Mouse (Mus musculus) heart, embryonic 11.5 days (tissue): ENCODE measurements at regions not wholly inside any gene's neighbourhood (a gene's known extent, or its start where the extent isn't known, plus 50 kb on each side); places are given as distances from the start of the nearest gene placed in this dataset.

Source experiments
- ATAC-seq: fragments of 200-750 bp; cut with Nextera tagmentation; replicated peaks from 2 replicates; pipeline ENCODE4 v1.8.0; 2017; ENCODE audit warnings: moderate library complexity; ENCODE audit not compliant: insufficient number of reproducible peaks, low FRiP score, low TSS enrichment
- H3K27ac ChIP-seq: fragments of 300-500 bp; sonication (generic); 2 replicates; pipeline ENCODE4 v1.5.1; 2014; ENCODE audit warnings: mild to moderate bottlenecking, low read depth, low read length
- H3K27me3 ChIP-seq: fragments of 300-500 bp; sonication (generic); 2 replicates; pipeline ENCODE4 v1.6.1; 2014; ENCODE audit warnings: mild to moderate bottlenecking, low read length, mixed read lengths; ENCODE audit not compliant: control insufficient read depth, insufficient read depth
- H3K36me3 ChIP-seq: fragments of 300-500 bp; sonication (generic); 2 replicates; pipeline ENCODE4 v1.6.1; 2014; ENCODE audit warnings: mild to moderate bottlenecking, low read length, moderate library complexity, mixed read lengths; ENCODE audit not compliant: control insufficient read depth, insufficient read depth
- H3K4me1 ChIP-seq: fragments of 300-500 bp; sonication (generic); 2 replicates; pipeline ENCODE4 v1.6.1; 2014; ENCODE audit warnings: low read length; ENCODE audit not compliant: control insufficient read depth, insufficient read depth
- H3K4me2 ChIP-seq: fragments of 300-500 bp; sonication (generic); 2 replicates; pipeline ENCODE4 v1.6.1; 2014; ENCODE audit warnings: mild to moderate bottlenecking, moderate library complexity
- H3K4me3 ChIP-seq: fragments of 300-500 bp; sonication (generic); 2 replicates; pipeline ENCODE4 v1.5.1; 2014; ENCODE audit warnings: low read depth, low read length
- H3K9ac ChIP-seq: fragments of 300-500 bp; sonication (generic); 2 replicates; pipeline ENCODE4 v1.6.1; 2014; ENCODE audit warnings: mild to moderate bottlenecking, low read depth, low read length, moderate library complexity
- H3K9me3 ChIP-seq: fragments of 300-500 bp; sonication (generic); replicated peaks from 2 replicates; pipeline ENCODE4 v1.6.1; 2016; ENCODE audit warnings: low read length; ENCODE audit not compliant: control insufficient read depth
- WGBS: fragments of 180-500 bp; shearing (Covaris S2); extraction: QIAGEN DNeasy Blood & Tissue Kit; methylation state at CpG from one replicate; pipeline ENCODE4 v1.1.7; 2014; ENCODE audit not compliant: insufficient replicate concordance; 5-methylcytosine and 5-hydroxymethylcytosine counted together

DNA sequence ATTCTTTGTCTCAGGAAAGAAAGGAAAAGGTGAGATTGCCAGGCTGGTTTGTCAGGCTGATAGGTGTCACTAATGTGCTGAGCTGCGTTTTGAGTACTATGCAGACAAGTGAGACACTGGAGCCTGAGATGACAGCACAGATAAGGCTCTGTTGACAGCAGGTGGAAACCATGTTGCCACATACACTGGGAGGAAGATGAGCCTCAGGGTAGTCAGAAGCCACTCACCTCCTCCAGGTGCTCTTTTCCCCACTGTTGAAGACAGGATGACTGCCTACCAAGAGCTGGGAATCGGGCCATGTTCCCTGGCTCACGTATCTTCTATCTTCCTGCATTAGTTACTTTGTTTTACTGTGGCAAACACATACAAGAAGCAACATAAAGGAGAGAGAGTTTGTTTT, 418.3 kb downstream of the Tmem114 start:
- no peak overlapping the region for H3K4me3 ChIP-seq
- WGBS, result 53% methylated on average over 3 of the region's 3 CpGs
- H3K27ac ChIP-seq, result no peak overlapping the region
- no peaks in the 10 kb centered on the region for H3K9me3 ChIP-seq
- 0 out of 2 replicates have a peak, but pooled peaks cover 2% of the 10 kb centered on the region for H3K4me1 ChIP-seq
- no peaks in the 10 kb centered on the region for H3K27me3 ChIP-seq
- no peak overlapping the region for H3K9ac ChIP-seq
- H3K4me2 ChIP-seq, result no peak overlapping the region
- ATAC-seq, result no peak
- H3K36me3 ChIP-seq, result no peaks in the 10 kb centered on the region

DNA sequence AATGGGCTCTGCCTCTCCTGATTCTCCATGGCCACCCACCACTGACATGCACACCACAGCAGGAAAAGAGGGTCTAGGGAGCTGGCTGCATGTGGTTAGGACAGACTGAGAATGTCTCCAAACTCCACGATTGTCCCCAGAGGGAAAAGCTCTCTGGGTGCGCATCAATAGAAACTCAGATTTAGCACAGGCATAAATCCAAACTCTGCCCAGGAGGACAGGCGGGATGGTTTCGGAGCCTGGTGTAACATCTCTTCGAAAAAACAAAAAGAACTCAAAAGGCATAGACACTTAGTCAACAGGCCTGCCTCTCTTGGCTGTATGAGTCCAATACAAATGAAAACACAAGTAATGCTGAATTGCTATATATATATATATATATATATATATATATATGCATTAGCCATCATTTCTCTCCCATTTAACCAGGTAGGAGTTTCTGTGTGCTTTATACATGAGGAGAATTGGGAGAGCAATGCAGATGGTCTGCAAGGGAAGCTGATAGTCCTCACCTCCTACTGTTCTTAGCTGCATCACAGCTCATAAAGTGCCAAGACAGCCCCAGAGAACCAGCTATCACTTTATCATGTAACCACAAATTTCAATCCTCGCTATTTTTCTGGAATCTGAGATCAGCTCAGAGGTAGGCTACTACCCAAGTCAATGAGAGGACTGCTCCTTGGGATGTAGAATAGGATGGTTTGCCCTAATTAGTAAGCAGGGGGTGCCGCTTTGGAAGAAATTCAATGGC, 422.4 kb downstream of the Tmem114 start:
- Histone ChIP-seq H3K27ac (no peak overlapping the region), H3K4me2 (no peak overlapping the region), H3K9ac (no peak overlapping the region), H3K27me3 (no peaks in the 10 kb centered on the region), H3K4me1 (0 out of 2 replicates have a peak, but pooled peaks cover 2% of the 10 kb centered on the region), H3K9me3 (no peaks in the 10 kb centered on the region), H3K4me3 (no peak overlapping the region), H3K36me3 (no peaks in the 10 kb centered on the region)
- WGBS, result 80% methylated on average over 7 of the region's 7 CpGs
- ATAC-seq, result no peak

DNA sequence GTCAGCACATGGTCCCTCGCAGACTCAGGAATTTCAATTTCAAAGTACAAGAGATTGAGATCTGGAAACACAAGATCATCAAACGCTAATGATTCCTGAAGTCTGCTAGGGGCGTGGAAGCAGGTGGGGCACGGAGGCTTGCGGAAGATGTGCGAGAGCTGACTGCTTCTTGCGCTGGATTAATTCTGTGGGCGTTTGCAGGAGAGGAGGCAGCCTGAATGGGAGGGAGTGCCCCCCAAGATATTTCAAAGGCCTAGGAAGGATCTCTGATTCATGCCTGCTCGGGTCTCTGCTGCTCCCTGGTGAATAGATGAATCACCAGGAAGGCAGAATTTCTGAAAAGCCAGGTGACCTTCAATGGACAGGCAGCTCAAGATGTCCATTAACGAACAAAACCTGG, 442.1 kb downstream of the Tmem114 start:
- no peak for ATAC-seq
- WGBS, result 56% methylated on average over 10 of the region's 10 CpGs
- H3K9me3 ChIP-seq, result no peaks in the 10 kb centered on the region
- no peak overlapping the region for H3K4me2 ChIP-seq
- no peaks in the 10 kb centered on the region for H3K36me3 ChIP-seq
- no peak overlapping the region for H3K4me3 ChIP-seq
- H3K4me1 ChIP-seq, result no peaks in the 10 kb centered on the region
- H3K9ac ChIP-seq, result no peak overlapping the region
- H3K27ac ChIP-seq, result no peak overlapping the region
- no peaks in the 10 kb centered on the region for H3K27me3 ChIP-seq

DNA sequence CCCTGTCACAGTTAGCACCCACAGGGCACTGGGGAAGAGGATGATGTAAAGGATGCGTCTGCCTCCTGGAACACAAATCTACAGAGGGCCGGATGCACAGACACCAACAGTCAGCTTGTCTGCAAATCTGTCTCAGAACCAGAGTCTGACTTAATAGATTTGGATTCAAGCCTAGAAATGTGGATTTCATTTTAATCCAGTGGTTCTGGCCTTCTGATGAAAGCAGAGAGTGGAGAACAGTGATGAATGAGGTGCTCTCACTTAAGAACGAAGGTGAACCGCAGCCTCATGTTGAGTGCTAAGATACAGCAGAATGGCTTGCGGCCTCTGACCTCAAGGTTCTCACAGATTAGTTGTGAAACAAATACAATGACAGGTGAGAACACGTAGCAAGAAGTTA, 446.5 kb downstream of the Tmem114 start:
- H3K9me3 ChIP-seq, result no peaks in the 10 kb centered on the region
- no peak overlapping the region for H3K4me2 ChIP-seq
- ATAC-seq, result no peak
- WGBS, result 66% methylated on average over 6 of the region's 6 CpGs
- H3K4me3 ChIP-seq, result no peak overlapping the region
- H3K4me1 ChIP-seq, result no peaks in the 10 kb centered on the region
- H3K36me3 ChIP-seq, result no peaks in the 10 kb centered on the region
- no peak overlapping the region for H3K27ac ChIP-seq
- no peak overlapping the region for H3K9ac ChIP-seq
- no peaks in the 10 kb centered on the region for H3K27me3 ChIP-seq

DNA sequence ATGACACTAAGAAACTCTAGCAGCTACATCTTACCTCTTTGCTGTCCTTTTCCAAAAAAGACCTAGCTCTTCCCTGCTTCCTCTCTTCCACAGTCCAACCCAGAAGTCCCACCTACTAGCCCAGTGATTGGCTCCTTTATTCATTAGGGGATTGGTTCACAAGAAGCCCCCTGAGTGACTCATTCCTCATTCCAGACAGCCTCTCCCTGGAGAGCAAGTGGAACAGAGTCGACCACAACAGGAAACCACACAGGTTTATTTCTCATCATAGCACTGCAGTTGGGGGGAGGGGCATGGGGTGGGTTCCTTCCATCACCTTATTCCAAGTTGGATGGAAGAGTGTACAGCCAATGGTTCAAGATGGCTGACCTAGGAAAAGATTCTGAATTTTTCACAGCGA, 473.3 kb downstream of the Tmem114 start:
- no peak for ATAC-seq
- Histone ChIP-seq H3K27ac (no peak overlapping the region), H3K4me3 (no peak overlapping the region), H3K27me3 (no peaks in the 10 kb centered on the region), H3K9me3 (no peaks in the 10 kb centered on the region), H3K4me2 (no peak overlapping the region), H3K4me1 (no peaks in the 10 kb centered on the region), H3K9ac (no peak overlapping the region), H3K36me3 (no peaks in the 10 kb centered on the region)
- 58% methylated on average over 2 of the region's 2 CpGs for WGBS

DNA sequence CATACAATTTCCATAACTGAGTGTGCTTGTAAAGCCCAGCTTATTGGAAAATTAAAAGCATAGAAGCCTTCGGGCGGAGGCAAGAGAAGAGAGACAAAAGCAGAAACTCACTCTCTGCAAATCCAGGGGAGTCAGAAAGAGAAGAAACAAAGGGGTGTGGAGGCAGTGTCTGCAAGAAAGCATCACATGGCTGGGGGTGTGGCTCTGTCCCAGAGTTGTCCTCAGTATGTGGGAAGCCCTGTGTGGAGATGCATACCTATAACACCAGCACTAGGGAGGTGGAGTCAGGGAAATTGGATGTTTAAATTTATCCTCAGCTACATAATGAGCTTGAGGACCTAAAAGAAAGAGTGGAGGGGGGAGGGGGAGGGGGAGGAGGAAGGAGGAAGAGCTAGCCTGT, 482.6 kb downstream of the Tmem114 start:
- Histone ChIP-seq H3K4me3 (no peak overlapping the region), H3K27ac (no peak overlapping the region), H3K4me1 (no peaks in the 10 kb centered on the region), H3K9ac (no peak overlapping the region), H3K4me2 (no peak overlapping the region), H3K36me3 (no peaks in the 10 kb centered on the region), H3K9me3 (no peaks in the 10 kb centered on the region), H3K27me3 (no peaks in the 10 kb centered on the region)
- ATAC-seq, result no peak
- 76% methylated on average over 2 of the region's 2 CpGs for WGBS

DNA sequence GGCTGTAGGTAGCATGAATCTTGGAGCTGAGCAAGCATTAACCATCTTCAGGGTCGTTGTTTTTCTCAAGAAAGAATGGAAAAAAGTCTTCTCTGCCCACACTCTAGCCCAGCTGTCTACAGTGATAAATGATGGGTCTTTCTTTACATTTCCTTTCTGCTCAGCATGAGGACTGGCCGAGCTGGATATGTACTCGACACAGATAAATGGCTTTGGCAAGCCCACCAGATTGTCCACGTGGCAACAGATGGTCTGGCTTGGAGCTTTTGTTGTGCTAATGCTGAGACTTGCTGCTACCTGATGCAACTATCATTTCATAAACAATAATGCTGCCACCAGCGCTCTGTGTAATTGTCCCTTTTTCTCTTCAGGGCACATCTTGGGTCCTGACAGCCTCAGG, 487.8 kb downstream of the Tmem114 start:
- Histone ChIP-seq H3K36me3 (no peaks in the 10 kb centered on the region), H3K9ac (no peak overlapping the region)
- 46% methylated on average over 5 of the region's 5 CpGs for WGBS

DNA sequence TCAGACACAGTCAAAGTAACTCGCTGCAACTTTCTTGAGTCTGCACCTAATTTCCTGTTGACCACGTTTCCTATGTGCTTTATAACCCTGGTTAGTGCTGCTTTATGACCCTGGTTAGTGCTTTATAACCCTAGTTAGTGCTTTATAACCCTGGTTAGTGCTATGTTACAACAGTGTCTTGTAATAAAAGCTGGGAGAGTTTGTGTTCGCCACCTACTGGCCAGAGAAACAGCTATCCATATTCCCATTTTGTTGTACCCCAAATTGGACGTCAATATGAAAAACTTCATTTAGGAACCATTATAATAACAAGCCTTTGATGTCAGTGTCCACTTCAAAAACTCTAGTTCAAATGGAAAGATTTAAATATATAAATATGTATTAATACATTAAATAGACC, 492.6 kb downstream of the Tmem114 start:
- Histone ChIP-seq H3K9me3 (no peaks in the 10 kb centered on the region), H3K4me3 (no peak overlapping the region), H3K27me3 (no peaks in the 10 kb centered on the region), H3K4me1 (0 out of 2 replicates have a peak, but pooled peaks cover 4% of the 10 kb centered on the region), H3K27ac (no peak overlapping the region), H3K4me2 (no peak overlapping the region), H3K36me3 (no peaks in the 10 kb centered on the region), H3K9ac (no peak overlapping the region)
- 52% methylated on average over 4 of the region's 4 CpGs for WGBS
- no peak for ATAC-seq

More for the DNA sequence above, 487.8 kb downstream of the Tmem114 start:
- no peak overlapping the region for H3K27ac ChIP-seq
- no peak overlapping the region for H3K4me3 ChIP-seq
- no peaks in the 10 kb centered on the region for H3K9me3 ChIP-seq
- H3K27me3 ChIP-seq, result no peaks in the 10 kb centered on the region
- H3K4me2 ChIP-seq, result no peak overlapping the region
- no peaks in the 10 kb centered on the region for H3K4me1 ChIP-seq
- ATAC-seq, result no peak

DNA sequence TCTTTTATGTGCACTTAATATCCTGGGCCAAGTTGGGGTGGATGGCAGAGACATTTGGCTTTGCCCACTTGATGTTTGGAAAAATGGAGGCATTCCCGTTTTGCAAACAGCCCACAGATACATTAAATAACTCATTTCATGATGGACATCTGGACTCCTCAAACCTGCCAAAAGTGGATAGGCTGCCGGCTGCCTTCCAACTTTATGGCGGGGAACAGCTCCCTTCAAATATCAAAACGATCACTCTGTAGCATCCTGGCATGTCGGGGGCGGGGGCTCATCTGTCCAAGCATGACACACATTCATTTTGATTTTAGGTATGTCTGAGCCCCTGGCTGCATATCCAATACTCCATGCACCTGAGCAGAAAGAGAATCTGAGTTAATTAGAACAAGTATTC, 493.3 kb downstream of the Tmem114 start:
- ATAC-seq, result no peak
- 84% methylated on average over 6 of the region's 6 CpGs for WGBS
- Histone ChIP-seq H3K9ac (no peak overlapping the region), H3K4me1 (peaks cover 4% of the 10 kb centered on the region; the same call in 1 of the 2 replicates), H3K9me3 (no peaks in the 10 kb centered on the region), H3K27me3 (no peaks in the 10 kb centered on the region), H3K36me3 (no peaks in the 10 kb centered on the region), H3K4me2 (no peak overlapping the region), H3K27ac (no peak overlapping the region), H3K4me3 (no peak overlapping the region)
